Mouse (Mus musculus): ENCODE data around the gene Uqcc1. TPM values are rescaled to one million over a fixed set of nuclear protein-coding genes. Genes with fewer than 3 reads are reported as not detected.

Gene Uqcc1
- 73.4 TPM for polyA plus RNA-seq (2021)

- in situ Hi-C loops (cut with MboI; ENCODE audit: low pct_unique_long_range_greater_than_20kb), result no loop called here
- TF ChIP-seq CTCF (IDR thresholded peaks at IDR 0.05), result no peak
- DNase-seq (ENCODE audit: low read depth, low spot score), result peak; percentile 54
- ChIA-PET POLR2A (interaction anchor here (1.4 to 2.4 kb wide), 3 partner anchors 26 to 80 kb away, joined by 3 to 10 read pairs (median 4); no protein-coding TSS in a partner anchor), CTCF (interaction anchor here (1.1 to 2.5 kb wide), 2 partner anchors 9 to 17 kb away, joined by 3 to 7 read pairs; no protein-coding TSS in a partner anchor)
- peak; percentile 74 for ATAC-seq
- H3K27me3 ChIP-seq, result no peaks in the 10 kb centered on the region
Observed at GRCm38 (mm10) chr2:155929531-155930442, at the start of gene Uqcc1. Uqcc1 (minus strand) TSS chr2:155930310.

- ATAC-seq (peak; percentile 93), DNase-seq (ENCODE audit: low read depth, low spot score) (peak; percentile 58)
- POLR2A ChIA-PET, result interaction anchor here (0.6 to 1.3 kb wide), 3 partner anchors 22 to 29 kb away, joined by 3 to 5 read pairs (median 4); partner anchors contain the start of genes 6430550D23Rik, Cep250 and Ergic3
- CTCF ChIA-PET, result interaction anchor here (0.8 to 1.5 kb wide), 4 partner anchors 13 to 22 kb away, joined by 3 to 4 read pairs (median 3); no protein-coding TSS in a partner anchor
- in situ Hi-C loops (cut with MboI; ENCODE audit: low pct_unique_long_range_greater_than_20kb), result no loop called here
- no peak for TF ChIP-seq CTCF (IDR thresholded peaks at IDR 0.05)
- no peaks in the 10 kb centered on the region for H3K27me3 ChIP-seq
Observed at GRCm38 (mm10) chr2:155979328-155979991, 49.4 kb upstream of the Uqcc1 start.

- POLR2A ChIA-PET, result no interaction called here
- no peak for TF ChIP-seq CTCF (IDR thresholded peaks at IDR 0.05)
- ATAC-seq, result no peak
- no peak for DNase-seq (ENCODE audit: low read depth, low spot score)
- CTCF ChIA-PET, result no interaction called here
- H3K27me3 ChIP-seq, result no peaks in the 10 kb centered on the region
- in situ Hi-C loops (cut with MboI; ENCODE audit: low pct_unique_long_range_greater_than_20kb), result loop anchor here (25.0 kb wide), 1 partner anchor 163 kb away; the partner anchor contains the start of genes Gm28036, Nfs1 and Romo1
Observed at GRCm38 (mm10) chr2:155974087-155974731, 44.1 kb upstream of the Uqcc1 start.

GRCm38 (mm10) chr2:155973348-155973747, 43.2 kb upstream of the Uqcc1 start:
- ChIA-PET POLR2A (no interaction called here), CTCF (no interaction called here)
- no peaks in the 10 kb centered on the region for H3K27me3 ChIP-seq
- DNase-seq (ENCODE audit: low read depth, low spot score), result no peak
- in situ Hi-C loops (cut with MboI; ENCODE audit: low pct_unique_long_range_greater_than_20kb), result loop anchor here (25.0 kb wide), 1 partner anchor 164 kb away; the partner anchor contains the start of genes Gm28036, Nfs1 and Romo1
- no peak for ATAC-seq
- TF ChIP-seq CTCF (IDR thresholded peaks at IDR 0.05), result no peak

GRCm38 (mm10) chr2:155962991-155963390, 32.9 kb upstream of the Uqcc1 start:
- ATAC-seq, result no peak
- CTCF ChIA-PET, result interaction anchor here (1.4 kb wide), 1 partner anchor 9 kb away, joined by 4 read pairs; no protein-coding TSS in a partner anchor
- POLR2A ChIA-PET, result no interaction called here
- in situ Hi-C loops (cut with MboI; ENCODE audit: low pct_unique_long_range_greater_than_20kb), result loop anchor here (25.0 kb wide), 1 partner anchor 174 kb away; the partner anchor contains the start of genes Gm28036, Nfs1 and Romo1
- TF ChIP-seq CTCF (IDR thresholded peaks at IDR 0.05), result no peak
- no peak for DNase-seq (ENCODE audit: low read depth, low spot score)
- H3K27me3 ChIP-seq, result no peaks in the 10 kb centered on the region

- TF ChIP-seq CTCF (IDR thresholded peaks at IDR 0.05), result no peak
- in situ Hi-C loops (cut with MboI; ENCODE audit: low pct_unique_long_range_greater_than_20kb), result loop anchor here (25.0 kb wide), 1 partner anchor 175 kb away; the partner anchor contains the start of genes Gm28036, Nfs1 and Romo1
- no peaks in the 10 kb centered on the region for H3K27me3 ChIP-seq
- POLR2A ChIA-PET, result no interaction called here
- ATAC-seq (no peak), DNase-seq (ENCODE audit: low read depth, low spot score) (no peak)
- CTCF ChIA-PET, result no interaction called here
Observed at GRCm38 (mm10) chr2:155961862-155962261, 31.8 kb upstream of the Uqcc1 start.

GRCm38 (mm10) chr2:155959981-155960380, 29.9 kb upstream of the Uqcc1 start:
- no peaks in the 10 kb centered on the region for H3K27me3 ChIP-seq
- TF ChIP-seq CTCF (IDR thresholded peaks at IDR 0.05), result no peak
- ATAC-seq (no peak), DNase-seq (ENCODE audit: low read depth, low spot score) (no peak)
- POLR2A ChIA-PET, result no interaction called here
- in situ Hi-C loops (cut with MboI; ENCODE audit: low pct_unique_long_range_greater_than_20kb), result loop anchor here (10.0 to 25.0 kb wide), 2 partner anchors 177 to 285 kb away; partner anchors contain the start of genes Gm28036, Nfs1 and Romo1
- CTCF ChIA-PET, result no interaction called here

- no peaks in the 10 kb centered on the region for H3K27me3 ChIP-seq
- in situ Hi-C loops (cut with MboI; ENCODE audit: low pct_unique_long_range_greater_than_20kb), result loop anchor here (10.0 to 25.0 kb wide), 2 partner anchors 181 to 282 kb away; partner anchors contain the start of genes Gm28036, Nfs1 and Romo1
- ChIA-PET CTCF (interaction anchor here (0.8 to 1.0 kb wide), 2 partner anchors 22 to 260 kb away, joined by 3 read pairs; no protein-coding TSS in a partner anchor), POLR2A (interaction anchor here (0.6 to 1.4 kb wide), 4 partner anchors 16 to 155 kb away, joined by 3 read pairs; partner anchors contain the start of genes Cpne1, Gm15557 and Rbm12)
- no peak for TF ChIP-seq CTCF (IDR thresholded peaks at IDR 0.05)
- peak; percentile 77 for DNase-seq (ENCODE audit: low read depth, low spot score)
- ATAC-seq, result peak; percentile 93
Observed at GRCm38 (mm10) chr2:155956134-155957059, 26.3 kb upstream of the Uqcc1 start, which contains the start of gene Cep250. Cep250 (plus strand) TSS chr2:155956458.

GRCm38 (mm10) chr2:155952006-155952405, 21.9 kb upstream of the Uqcc1 start:
- in situ Hi-C loops (cut with MboI; ENCODE audit: low pct_unique_long_range_greater_than_20kb), result loop anchor here (10.0 to 25.0 kb wide), 2 partner anchors 185 to 277 kb away; partner anchors contain the start of genes Gm28036, Nfs1 and Romo1
- ATAC-seq (no peak), DNase-seq (ENCODE audit: low read depth, low spot score) (no peak)
- ChIA-PET POLR2A (no interaction called here), CTCF (interaction anchor here (0.7 to 2.0 kb wide), 6 partner anchors 8 to 290 kb away, joined by 3 to 5 read pairs (median 3); no protein-coding TSS in a partner anchor)
- peak; percentile 69 for TF ChIP-seq CTCF (IDR thresholded peaks at IDR 0.05)
- no peaks in the 10 kb centered on the region for H3K27me3 ChIP-seq
